Mouse (Mus musculus) left cerebral cortex, adult 18-20 months (tissue): ENCODE results near the gene Ppard. TPM values are rescaled to one million over a fixed set of nuclear protein-coding genes. Genes with fewer than 3 reads are reported as not detected.
"Not testable (repeated sequence)": the region's sequence is repeated elsewhere in the genome, so short reads cannot be mapped to it uniquely, and the experiment has no call there.

Source experiments
- DNase-seq, 2 experiments: peaks; one replicate each; pipeline ENCODE4 v3.0.0; 2021 to 2022; ENCODE audit warnings: low spot score in 2 of 2, mixed read lengths in 1 of 2
- total RNA-seq, 2 experiments: library from RNA; stranded (reverse); gene quantifications; 2 replicates each; pipeline ENCODE4 v1.2.3; 2021

Ppard gene
- total RNA-seq, 2 experiments from 2014 or later: 27.9 to 28.6 TPM

- DNase-seq: no peak
Measured at GRCm38 (mm10) chr17:28312232-28313211, 80.0 kb downstream of the Ppard start.

- peak; percentile 92 to 93 for DNase-seq
Measured at GRCm38 (mm10) chr17:28313212-28313879, 80.8 kb downstream of the Ppard start, which contains the start of gene Fance. Gene Fance, plus strand, starts transcription at chr17:28313519.

GRCm38 (mm10) chr17:28313880-28314225 is 81.4 kb downstream of the Ppard start:
- peak in 1 of 2 experiments; percentile 25 for DNase-seq

GRCm38 (mm10) chr17:28315611-28316160 is 83.2 kb downstream of the Ppard start:
- DNase-seq: no peak

- no peak for DNase-seq
Measured at GRCm38 (mm10) chr17:28316476-28316875, 84.0 kb downstream of the Ppard start.

GRCm38 (mm10) chr17:28317091-28317490 is 84.6 kb downstream of the Ppard start:
- no peak for DNase-seq

- no peak for DNase-seq
Measured at GRCm38 (mm10) chr17:28317725-28318124, 85.2 kb downstream of the Ppard start.

- DNase-seq: no peak
Measured at GRCm38 (mm10) chr17:28321700-28322099, 89.2 kb downstream of the Ppard start.

GRCm38 (mm10) chr17:28323786-28324185 is 91.3 kb downstream of the Ppard start:
- no peak for DNase-seq

- DNase-seq: not testable (repeated sequence)
Measured at GRCm38 (mm10) chr17:28324416-28324815, 91.9 kb downstream of the Ppard start.

- DNase-seq: no peak
Measured at GRCm38 (mm10) chr17:28325751-28326150, 93.3 kb downstream of the Ppard start.

- DNase-seq: no peak
Measured at GRCm38 (mm10) chr17:28326951-28327350, 94.5 kb downstream of the Ppard start.

GRCm38 (mm10) chr17:28327673-28328325 is 95.3 kb downstream of the Ppard start:
- DNase-seq: peak; percentile 21 to 51

GRCm38 (mm10) chr17:28328366-28328928 is 95.9 kb downstream of the Ppard start, which contains the start of gene Rpl10a:
Gene Rpl10a, plus strand, starts transcription at chr17:28328471.
- peak; percentile 97 to 98 for DNase-seq

- DNase-seq: no peak
Measured at GRCm38 (mm10) chr17:28328946-28329345, 96.4 kb downstream of the Ppard start.

GRCm38 (mm10) chr17:28329503-28330231 is 97.2 kb downstream of the Ppard start:
- no peak for DNase-seq

- no peak for DNase-seq
Measured at GRCm38 (mm10) chr17:28330232-28330546, 97.7 kb downstream of the Ppard start.

- not testable (repeated sequence) for DNase-seq
Measured at GRCm38 (mm10) chr17:28330590-28330989, 98.1 kb downstream of the Ppard start.

GRCm38 (mm10) chr17:28331241-28332112 is 99.0 kb downstream of the Ppard start:
- DNase-seq: no peak
